Mouse (Mus musculus) kidney, adult 2 months (tissue): ENCODE data around the gene Vmn1r1. TPM values are rescaled to one million over a fixed set of nuclear protein-coding genes. Genes with fewer than 3 reads are reported as not detected.

Experiments used
- DNase-seq: peaks from one replicate; pipeline ENCODE4 v3.0.0; 2021
- H3K27ac ChIP-seq: fragments of 200-500 bp; 2 replicates; pipeline ENCODE4 v1.5.1; 2012; ENCODE audit warnings: low read depth, low read length, control low read depth, inconsistent platforms; ENCODE audit not compliant: insufficient read depth
- H3K27me3 ChIP-seq: fragments of 200-500 bp; replicated peaks from 2 replicates; pipeline ENCODE4 v1.6.1; 2012; ENCODE audit warnings: mild to moderate bottlenecking, moderate library complexity, low read length, inconsistent platforms; ENCODE audit not compliant: control insufficient read depth, insufficient read depth
- H3K36me3 ChIP-seq: fragments of 200-500 bp; 2 replicates; pipeline ENCODE4 v1.6.1; 2012; ENCODE audit warnings: mild to moderate bottlenecking, moderate library complexity, low read length, inconsistent platforms; ENCODE audit not compliant: control insufficient read depth, insufficient read depth
- H3K4me1 ChIP-seq: fragments of 200-500 bp; 2 replicates; pipeline ENCODE4 v1.6.1; 2011; ENCODE audit warnings: low read length; ENCODE audit not compliant: control insufficient read depth, insufficient read depth
- H3K4me3 ChIP-seq: fragments of 200-500 bp; 2 replicates; pipeline ENCODE4 v1.5.1; 2011; ENCODE audit warnings: mild to moderate bottlenecking, low read depth, low read length, control low read depth; ENCODE audit not compliant: insufficient read depth
- CTCF ChIP-seq: fragments of 200-500 bp; conservative IDR thresholded peaks from 2 replicates; pipeline ENCODE4 v1.5.1; 2011; ENCODE audit warnings: low read depth, mild to moderate bottlenecking, control low read depth, low read length, moderate library complexity, mixed read lengths; ENCODE audit not compliant: insufficient read depth, insufficient read length
- POLR2A ChIP-seq: fragments of 200-500 bp; IDR thresholded peaks from one replicate; pipeline ENCODE4 v1.6.1; 2011; ENCODE audit warnings: low read depth, low read length, control low read depth
- WGBS: fragments of 180-500 bp; shearing (Covaris S2); methylation state at CpG from one replicate; pipeline ENCODE4 v1.1.7; 2018; 5-methylcytosine and 5-hydroxymethylcytosine counted together
- polyA plus RNA-seq: library from polyadenylated mRNA; depleted of rRNA; stranded (reverse); fragments of >200 nt; gene quantifications from 2 replicates; pipeline ENCODE4 v1.2.3, GENCODE M21; 2012

The Vmn1r1 gene
- polyA plus RNA-seq, 1 experiment, result not detected

GRCm38 (mm10) chr1:182115197-182115596 lies 49.1 kb downstream of the Vmn1r1 start:
- H3K36me3 ChIP-seq, result no peaks in the 10 kb centered on the region
- no peak for TF ChIP-seq POLR2A
- TF ChIP-seq CTCF, result peak; percentile 92
- no peaks in the 10 kb centered on the region for H3K27me3 ChIP-seq
- no peaks in the 10 kb centered on the region for H3K4me1 ChIP-seq
- H3K27ac ChIP-seq, result no peak overlapping the region
- WGBS, result 15% methylated on average over 5 of the region's 5 CpGs
- peak; percentile 69 for DNase-seq
- no peak overlapping the region for H3K4me3 ChIP-seq

DNA sequence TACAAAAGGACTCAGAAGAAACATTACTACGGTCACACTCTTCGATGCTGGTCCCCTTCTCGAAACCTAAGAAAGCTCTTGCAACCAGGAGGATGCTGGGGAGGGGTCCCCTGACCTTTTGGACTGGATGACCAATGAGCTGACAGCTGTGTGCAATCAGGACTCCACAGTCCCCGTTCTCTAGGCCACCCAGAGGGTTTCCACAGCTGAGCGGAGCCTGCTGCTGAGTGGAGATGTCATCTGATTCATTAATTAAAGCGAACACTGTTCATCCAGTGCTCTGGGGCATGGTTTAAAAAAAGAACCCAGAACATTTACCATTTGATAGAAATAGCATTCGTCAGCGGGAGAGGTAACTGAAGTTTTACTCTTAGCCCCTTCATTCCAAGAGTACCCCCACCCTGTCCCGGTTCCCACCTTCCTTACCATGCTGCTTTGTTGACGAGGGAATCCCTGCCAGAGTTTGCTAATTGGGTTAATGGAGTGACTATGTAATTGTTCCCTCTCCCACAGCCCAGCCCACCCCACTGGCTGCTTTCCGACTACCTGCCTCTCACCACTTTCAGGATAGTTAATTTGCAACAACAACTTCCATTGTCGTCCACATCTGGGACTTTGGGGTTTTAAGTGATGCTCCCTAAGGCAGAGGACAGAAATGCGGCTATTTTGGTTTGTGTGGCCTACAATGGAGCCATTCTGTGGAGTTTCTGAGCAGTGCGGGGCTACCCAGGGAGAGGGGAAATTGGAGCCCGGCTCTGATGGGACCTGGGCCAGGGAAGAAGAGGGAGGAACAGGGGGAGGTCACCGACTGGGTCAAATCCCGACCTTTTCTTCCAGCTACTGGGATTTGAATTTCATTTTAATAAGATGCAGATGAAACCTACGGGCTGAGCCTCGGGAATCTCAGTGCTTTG lies 50.4 kb downstream of the Vmn1r1 start:
- WGBS, result 46% methylated on average over 19 of the region's 19 CpGs

DNA sequence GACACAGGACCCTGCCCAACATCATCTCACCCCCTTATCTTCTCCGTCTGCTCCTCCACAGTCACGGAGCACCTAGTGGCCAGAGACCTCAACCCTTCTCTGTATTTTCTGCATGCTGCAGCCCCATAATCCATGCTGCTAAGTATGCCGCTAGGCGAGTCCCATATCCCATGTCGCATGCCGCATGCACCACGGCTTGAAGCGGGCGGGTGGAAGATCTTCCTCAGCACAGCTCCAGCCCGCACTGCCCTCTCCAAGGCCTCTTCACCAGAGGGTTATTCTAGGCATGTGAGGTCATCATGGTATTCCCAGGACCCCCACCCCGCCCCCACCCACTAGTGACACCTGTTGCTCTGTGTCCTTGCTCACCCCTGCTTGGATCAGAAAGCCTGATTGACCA lies 51.2 kb downstream of the Vmn1r1 start:
- no peak for TF ChIP-seq CTCF
- TF ChIP-seq POLR2A, result no peak
- H3K27me3 ChIP-seq, result no peaks in the 10 kb centered on the region
- no peak for DNase-seq
- H3K4me3 ChIP-seq, result no peak overlapping the region
- H3K36me3 ChIP-seq, result no peaks in the 10 kb centered on the region
- H3K4me1 ChIP-seq, result no peaks in the 10 kb centered on the region
- no peak overlapping the region for H3K27ac ChIP-seq
- WGBS, result 94% methylated on average over 11 of the region's 11 CpGs

More for the DNA sequence above, 50.4 kb downstream of the Vmn1r1 start:
- Histone ChIP-seq H3K4me3 (no peak overlapping the region), H3K27ac (no peak overlapping the region), H3K4me1 (no peaks in the 10 kb centered on the region), H3K27me3 (no peaks in the 10 kb centered on the region), H3K36me3 (no peaks in the 10 kb centered on the region)
- TF ChIP-seq POLR2A (no peak), CTCF (no peak)
- no peak for DNase-seq

GRCm38 (mm10) chr1:182112385-182112784 lies 51.9 kb downstream of the Vmn1r1 start:
- TF ChIP-seq POLR2A (no peak), CTCF (no peak)
- no peak overlapping the region for H3K4me3 ChIP-seq
- no peaks in the 10 kb centered on the region for H3K27me3 ChIP-seq
- DNase-seq, result no peak
- no peaks in the 10 kb centered on the region for H3K4me1 ChIP-seq
- no peaks in the 10 kb centered on the region for H3K36me3 ChIP-seq
- no peak overlapping the region for H3K27ac ChIP-seq
- 92% methylated on average over 15 of the region's 15 CpGs for WGBS

DNA sequence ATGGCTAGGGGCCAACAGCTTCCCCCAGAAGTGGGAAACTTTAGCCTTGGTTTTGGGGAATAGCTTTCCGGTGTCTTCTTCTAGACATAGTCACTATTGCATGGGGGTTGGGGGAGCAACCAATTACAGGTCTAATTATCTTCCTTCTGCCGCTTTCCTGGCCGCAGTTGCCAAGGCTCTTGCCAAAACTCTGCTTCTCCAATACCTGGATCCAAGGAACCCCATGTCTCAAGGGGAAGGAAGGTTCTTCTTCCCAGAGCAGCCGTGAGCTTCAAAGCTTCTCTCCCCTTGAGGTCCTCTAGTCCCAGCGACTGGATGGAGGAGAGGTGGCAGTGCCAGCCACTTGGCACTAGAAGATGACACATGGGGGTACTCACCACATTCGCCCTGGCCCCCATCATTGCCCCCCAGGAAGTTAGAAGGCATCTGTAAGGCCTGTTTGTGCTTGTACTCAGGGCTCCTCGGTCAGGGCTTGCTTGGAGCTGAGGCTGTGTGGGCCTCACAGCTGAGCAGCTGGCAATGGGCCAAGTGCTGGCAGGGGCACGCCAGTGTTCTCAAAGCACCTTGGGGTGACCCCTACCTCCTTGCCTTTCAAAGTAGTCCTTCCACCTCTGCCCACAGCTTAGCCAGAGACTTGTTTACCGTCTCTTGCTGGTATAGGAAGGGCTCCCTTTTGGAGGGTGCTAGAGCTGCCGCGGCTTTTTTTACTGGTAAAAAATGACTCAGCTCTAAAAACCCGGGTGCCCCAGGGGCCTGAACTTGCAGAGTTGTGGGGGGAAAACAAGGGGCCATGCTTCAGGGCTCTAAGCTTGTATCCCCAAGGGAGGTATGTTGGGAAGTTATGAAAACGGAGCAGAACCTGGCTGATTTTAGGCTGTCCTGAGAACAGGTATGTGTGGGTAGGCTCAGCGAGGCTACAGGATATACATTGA lies 52.6 kb downstream of the Vmn1r1 start:
- 65% methylated on average over 14 of the region's 14 CpGs for WGBS
- H3K4me3 ChIP-seq, result no peak overlapping the region
- peak; percentile 53 for DNase-seq
- no peak for TF ChIP-seq CTCF
- TF ChIP-seq POLR2A, result no peak
- no peaks in the 10 kb centered on the region for H3K27me3 ChIP-seq
- no peaks in the 10 kb centered on the region for H3K4me1 ChIP-seq
- no peak overlapping the region for H3K27ac ChIP-seq
- no peaks in the 10 kb centered on the region for H3K36me3 ChIP-seq

DNA sequence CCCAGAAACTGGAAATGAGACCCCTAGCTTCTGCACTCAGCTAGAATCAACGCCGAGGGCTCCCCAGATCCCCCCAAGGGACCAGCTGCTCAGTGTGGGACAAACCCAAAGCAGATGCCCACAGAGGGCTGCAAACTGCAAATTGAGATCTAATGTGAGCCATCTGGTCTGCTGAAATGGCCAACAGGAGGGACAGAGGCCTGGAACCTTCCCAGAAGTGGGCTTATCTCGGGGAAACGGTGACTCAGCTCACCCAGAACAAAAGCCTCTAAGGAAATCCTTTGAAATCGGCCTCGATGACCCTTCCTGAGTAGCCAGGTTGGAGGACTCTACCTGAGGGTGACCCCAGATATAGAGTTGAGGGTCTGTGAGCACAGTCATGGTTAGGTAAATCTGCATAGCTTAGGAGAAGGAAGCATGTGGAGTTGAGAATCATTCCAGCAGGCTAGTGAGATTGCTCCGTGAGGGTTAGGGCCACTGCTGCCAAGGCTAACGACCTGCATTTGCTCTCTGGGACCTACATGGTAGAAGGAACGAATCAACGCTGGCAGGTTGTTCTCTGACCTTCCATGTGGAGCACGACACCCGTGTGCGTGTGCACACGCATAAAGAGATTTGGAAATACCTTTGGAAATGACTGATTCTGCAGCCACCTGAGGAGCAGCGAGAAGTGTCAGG lies 53.4 kb downstream of the Vmn1r1 start:
- DNase-seq, result no peak
- no peak for TF ChIP-seq POLR2A
- no peak for TF ChIP-seq CTCF
- H3K27ac ChIP-seq, result no peak overlapping the region
- no peaks in the 10 kb centered on the region for H3K27me3 ChIP-seq
- H3K4me3 ChIP-seq, result no peak overlapping the region
- WGBS, result 68% methylated on average over 15 of the region's 15 CpGs
- no peaks in the 10 kb centered on the region for H3K36me3 ChIP-seq
- no peaks in the 10 kb centered on the region for H3K4me1 ChIP-seq
